ENCODE assay signal across 8 mouse cellular contexts in genomic region chr9:53536558-53537320, GRCm38 (mm10). TPM values are rescaled to one million over a fixed set of nuclear protein-coding genes. Genes with fewer than 3 reads are reported as not detected.
DNase-seq lines count a peak whose midpoint lies in the region; ATAC-seq lines count a peak whose summit lies in the region.

Gene Atm (minus strand): TSS chr9:53536740.
Gene Npat (plus strand): TSS chr9:53537047.

- H3K4me2 ChIP-seq in hindbrain, embryonic 11.5 days (replicated peaks; ENCODE audit: low read depth, low read length) = peak within 1 kb of the TSS; percentile 87

- WGBS in hindbrain, embryonic 11.5 days = under 1% methylated on average over 69 of the region's 69 CpGs

- H3K27ac ChIP-seq in hindbrain, embryonic 11.5 days (ENCODE audit: low read depth, low read length) = peak within 1 kb of the TSS; percentile 76

- H3K27me3 ChIP-seq in hindbrain, embryonic 11.5 days (ENCODE audit: control insufficient read depth, insufficient read depth, low read length) = no peaks in the 10 kb centered on the region

- peak; percentile 99 for DNase-seq in Muller cell, postnatal 12 days (ENCODE audit: inconsistent ontology term)
- DNase-seq in cerebellum, adult 9-11 months = peak; percentile 100
- DNase-seq in frontal cortex, adult 2 months (ENCODE audit: extremely low spot score in 1 of 2, low spot score in 1 of 2) = peak; percentile 99 to 100
- peak; percentile 100 for DNase-seq in hindbrain, embryonic 11.5 days (ENCODE audit: low spot score)
- DNase-seq in layer of hippocampus, postnatal 10 days (ENCODE audit: low spot score in 2 of 2) = peak; percentile 99
- DNase-seq in lung, postnatal 10 days = peak; percentile 99
- peak; percentile 99 for DNase-seq in ovary, postnatal 36 days (ENCODE audit: low spot score)
- peak; percentile 99 for DNase-seq in thymus, postnatal 25 days

- no peaks in the 10 kb centered on the region for H3K36me3 ChIP-seq in hindbrain, embryonic 11.5 days (ENCODE audit: control insufficient read depth, insufficient read depth, low read length)

- peak; percentile 100 for ATAC-seq in hindbrain, embryonic 11.5 days (ENCODE audit: low FRiP score)

- peak within 1 kb of the TSS; percentile 88 for H3K4me3 ChIP-seq in hindbrain, embryonic 11.5 days (ENCODE audit: low read depth, low read length)

- H3K9ac ChIP-seq in hindbrain, embryonic 11.5 days (ENCODE audit: low read depth, low read length) = peak within 1 kb of the TSS; percentile 83

- H3K9me3 ChIP-seq in hindbrain, embryonic 11.5 days (ENCODE audit: control insufficient read depth, low read length) = no peaks in the 10 kb centered on the region

- no peaks in the 10 kb centered on the region for H3K4me1 ChIP-seq in hindbrain, embryonic 11.5 days (replicated peaks; ENCODE audit: control insufficient read depth, insufficient read depth, low read length)

RNA-seq across cellular contexts. Expression of gene Atm, which starts in this region (rescaled TPM):
- polyA plus RNA-seq in frontal cortex, adult 2 months (2012; rRNA removed) = 5.9 and 9.5 TPM in 2 replicates
- 17.9 and 23.3 TPM in 2 replicates for polyA plus RNA-seq in hindbrain, embryonic 11.5 days (2014; fragmentation: Nextera tagmentation; extraction: Ambion mirVana)
- 10 to 100 TPM; 24.2 to 27.5 TPM for total RNA-seq in layer of hippocampus, postnatal 10 days (2021)

RNA-seq across cellular contexts. Expression of gene Npat, which starts in this region (rescaled TPM):
- polyA plus RNA-seq in frontal cortex, adult 2 months (2012; rRNA removed) = 9.4 and 11.2 TPM in 2 replicates
- polyA plus RNA-seq in hindbrain, embryonic 11.5 days (2014; fragmentation: Nextera tagmentation; extraction: Ambion mirVana) = 20.3 and 21.3 TPM in 2 replicates
- 10 to 100 TPM; 14.3 to 16.3 TPM for total RNA-seq in layer of hippocampus, postnatal 10 days (2021)

Comparison
In these comparisons a context has a peak if more than half of its experiments do, and no peak if none do; other contexts are left out.
1. Peak in every context shown above with its lines: DNase-seq, ATAC-seq, H3K4me3 ChIP-seq and H3K27ac ChIP-seq.